8 mouse cellular contexts compared by ENCODE assay signal in the genomic region with DNA sequence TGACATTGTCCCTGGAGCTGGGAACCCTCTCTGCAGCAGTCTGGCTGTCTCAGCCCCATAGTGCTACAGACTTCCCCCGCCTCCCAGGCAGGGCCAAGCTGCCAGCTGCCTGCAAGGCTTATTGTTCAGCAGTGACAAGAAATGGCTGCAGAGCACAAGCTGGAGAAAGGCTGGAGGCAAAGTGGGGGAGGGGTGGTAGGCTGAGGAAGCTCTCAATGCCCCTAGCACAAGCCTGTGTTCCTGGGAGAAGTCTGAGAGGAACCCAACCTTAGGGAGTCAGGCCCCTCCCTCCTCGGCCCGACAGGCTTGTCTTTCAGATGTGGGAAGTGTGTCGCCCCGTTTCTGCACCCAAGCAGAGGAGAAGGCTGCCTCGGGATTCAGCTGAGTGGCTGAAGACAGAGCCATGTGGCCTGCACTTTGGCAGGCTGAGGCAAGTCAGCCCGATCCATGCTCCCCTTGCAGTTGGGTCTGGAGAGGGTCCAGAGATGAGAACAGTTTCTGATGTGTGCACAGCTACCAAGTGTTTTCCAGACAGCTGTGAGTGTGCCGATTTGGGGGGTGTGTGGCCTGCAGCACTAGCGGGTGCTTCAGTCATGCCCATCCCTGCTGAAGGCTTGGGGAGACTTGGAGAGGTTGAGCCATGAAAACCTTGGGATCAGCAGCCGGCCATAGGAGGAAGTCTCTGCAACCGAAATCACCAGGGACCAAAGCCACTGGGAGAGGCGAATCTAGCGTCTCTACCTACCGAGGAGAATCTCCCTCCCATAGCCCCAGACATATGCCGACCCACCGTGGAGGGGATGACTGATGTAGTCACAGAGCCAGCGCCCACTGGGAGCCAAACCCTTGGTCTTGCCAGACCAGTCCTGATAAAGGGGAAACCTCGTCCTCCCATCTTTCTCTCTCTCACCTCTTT.
DNase-seq lines count a peak whose midpoint lies in the region; ATAC-seq lines count a peak whose summit lies in the region.

No protein-coding gene starts in this region.

- no peak for DNase-seq in kidney, adult 18-20 months
- peak; percentile 80 for DNase-seq in embryonic facial prominence, embryonic 10.5 days (ENCODE audit: low spot score)
- DNase-seq in heart, embryonic 10.5 days (ENCODE audit: low spot score) = peak; percentile 83
- DNase-seq in layer of hippocampus, adult 8-10 months (ENCODE audit: low spot score in 2 of 2) = peak; percentile 67 to 68
- DNase-seq in ovary, postnatal 14 days (ENCODE audit: low spot score) = peak; percentile 43
- no peak for DNase-seq in urinary bladder, postnatal 36 days (ENCODE audit: low spot score in 2 of 2)

- no peak overlapping the region for H3K4me3 ChIP-seq in kidney, embryonic 16.5 days (ENCODE audit: low read length)
- H3K4me3 ChIP-seq in embryonic facial prominence, embryonic 10.5 days = peak overlapping the region; percentile 42
- H3K4me3 ChIP-seq in heart, embryonic 10.5 days = peak overlapping the region; percentile 48
- H3K4me3 ChIP-seq in liver, embryonic 16.5 days (ENCODE audit: low read depth, low read length) = no peak overlapping the region

- no peaks in the 10 kb centered on the region; the same call in 1 of the 2 replicates for H3K36me3 ChIP-seq in kidney, embryonic 16.5 days (ENCODE audit: insufficient read depth, low read length)
- peaks cover 22% of the 10 kb centered on the region for H3K36me3 ChIP-seq in embryonic facial prominence, embryonic 10.5 days (replicated peaks)
- H3K36me3 ChIP-seq in heart, embryonic 10.5 days = peaks cover 9% of the 10 kb centered on the region; the same call in 1 of the 2 replicates
- peaks cover 5% of the 10 kb centered on the region; the same call in 1 of the 2 replicates for H3K36me3 ChIP-seq in liver, embryonic 16.5 days (ENCODE audit: control insufficient read depth, insufficient read depth)

- H3K4me1 ChIP-seq in kidney, embryonic 16.5 days (ENCODE audit: insufficient read depth, low read length) = peaks cover 21% of the 10 kb centered on the region
- H3K4me1 ChIP-seq in embryonic facial prominence, embryonic 10.5 days = peaks cover 54% of the 10 kb centered on the region
- H3K4me1 ChIP-seq in heart, embryonic 10.5 days = peaks cover 48% of the 10 kb centered on the region
- peaks cover 11% of the 10 kb centered on the region for H3K4me1 ChIP-seq in liver, embryonic 16.5 days (ENCODE audit: control insufficient read depth, low read depth, low read length)

- peak; percentile 77 for ATAC-seq in kidney, embryonic 16.5 days (ENCODE audit: low FRiP score, low TSS enrichment)
- peak; percentile 17; the same call in 1 of the 2 replicates for ATAC-seq in liver, embryonic 16.5 days (ENCODE audit: low read depth)

- H3K27ac ChIP-seq in kidney, embryonic 16.5 days (ENCODE audit: low read length) = peak overlapping the region; percentile 72
- peak overlapping the region; percentile 91 for H3K27ac ChIP-seq in embryonic facial prominence, embryonic 10.5 days (replicated peaks)
- H3K27ac ChIP-seq in heart, embryonic 10.5 days = peak overlapping the region; percentile 81
- H3K27ac ChIP-seq in liver, embryonic 16.5 days (ENCODE audit: low read length) = no peak overlapping the region

- 26% methylated on average over 18 of the region's 18 CpGs for WGBS in kidney, embryonic 16.5 days
- WGBS in embryonic facial prominence, embryonic 10.5 days = 14% methylated on average over 18 of the region's 18 CpGs
- WGBS in heart, embryonic 10.5 days = 15% methylated on average over 18 of the region's 18 CpGs
- WGBS in liver, embryonic 16.5 days (ENCODE audit: insufficient replicate concordance) = 25% methylated on average over 18 of the region's 18 CpGs

- peak overlapping the region; percentile 33; the same call in 1 of the 2 replicates for H3K9ac ChIP-seq in kidney, embryonic 16.5 days (replicated peaks; ENCODE audit: low read length)
- no peak overlapping the region for H3K9ac ChIP-seq in liver, embryonic 16.5 days (ENCODE audit: low read depth, low read length)

- no peaks in the 10 kb centered on the region for H3K9me3 ChIP-seq in kidney, embryonic 16.5 days (ENCODE audit: low read length)
- no peaks in the 10 kb centered on the region for H3K9me3 ChIP-seq in embryonic facial prominence, embryonic 10.5 days
- H3K9me3 ChIP-seq in heart, embryonic 10.5 days = no peaks in the 10 kb centered on the region
- H3K9me3 ChIP-seq in liver, embryonic 16.5 days (replicated peaks; ENCODE audit: control insufficient read depth, low read length) = no peaks in the 10 kb centered on the region

- peak overlapping the region; percentile 14 for H3K4me2 ChIP-seq in kidney, embryonic 16.5 days (replicated peaks; ENCODE audit: low read depth, low read length)
- peak overlapping the region; percentile 30; the same call in 1 of the 2 replicates for H3K4me2 ChIP-seq in liver, embryonic 16.5 days (ENCODE audit: low read depth, low read length)

- no peaks in the 10 kb centered on the region for H3K27me3 ChIP-seq in kidney, embryonic 16.5 days (ENCODE audit: insufficient read depth, low read length)
- H3K27me3 ChIP-seq in embryonic facial prominence, embryonic 10.5 days (replicated peaks; ENCODE audit: low read depth, poor library complexity, severe bottlenecking) = no peaks in the 10 kb centered on the region
- no peaks in the 10 kb centered on the region for H3K27me3 ChIP-seq in heart, embryonic 10.5 days (ENCODE audit: insufficient read depth, poor library complexity, severe bottlenecking)
- H3K27me3 ChIP-seq in liver, embryonic 16.5 days (ENCODE audit: control insufficient read depth, insufficient read depth, low read depth, low read length) = no peaks in the 10 kb centered on the region

Comparison
In these comparisons a context has a peak if more than half of its experiments do, and no peak if none do; other contexts are left out.
1. H3K4me3 ChIP-seq: peak in embryonic facial prominence, embryonic 10.5 days (single experiment) and heart, embryonic 10.5 days (single experiment); none in kidney, embryonic 16.5 days (single experiment) and liver, embryonic 16.5 days (single experiment).
2. DNase-seq: peak in embryonic facial prominence, embryonic 10.5 days (single experiment), heart, embryonic 10.5 days (single experiment), layer of hippocampus, adult 8-10 months (2 of 2) and ovary, postnatal 14 days (single experiment); none in kidney, adult 18-20 months (single experiment) and urinary bladder, postnatal 36 days (0 of 2).